Mouse (Mus musculus): ENCODE results near the gene Ccdc173. TPM values are rescaled to one million over a fixed set of nuclear protein-coding genes. Genes with fewer than 3 reads are reported as not detected.

The Ccdc173 gene
- polyA plus RNA-seq, 1 experiment, result 19.2 TPM

DNA sequence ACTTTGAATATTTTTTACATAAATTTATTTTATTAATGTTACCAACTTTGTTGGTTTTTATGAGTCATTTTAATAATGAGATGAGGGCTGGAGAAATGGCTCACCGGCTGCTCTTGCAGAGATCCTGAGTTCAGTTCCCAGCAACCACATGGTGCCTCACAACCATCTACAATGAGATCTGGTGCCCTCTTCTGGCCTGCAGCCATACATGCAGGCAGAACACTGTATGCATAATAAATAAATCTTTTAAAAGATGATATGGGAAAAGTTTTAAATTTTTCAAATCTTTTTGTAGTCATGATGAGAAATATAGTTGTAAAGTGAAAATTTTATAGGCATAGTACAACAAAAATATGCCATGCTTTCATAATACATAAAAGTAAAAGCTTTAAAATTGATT lies 44.3 kb downstream of the Ccdc173 start:
- no peak overlapping the region for H3K4me3 ChIP-seq (ENCODE audit: control insufficient read depth, low read depth, low read length)
- no peak for TF ChIP-seq POLR2A (IDR thresholded peaks at IDR 0.05; ENCODE audit: control insufficient read depth, low read depth, low read length)
- TF ChIP-seq CTCF (IDR thresholded peaks at IDR 0.05; ENCODE audit: control insufficient read depth, insufficient read depth, insufficient replicate concordance, low read depth, low read length), result no peak
- H3K27ac ChIP-seq (ENCODE audit: control insufficient read depth, insufficient read depth, low read depth, low read length), result no peak overlapping the region
- no peaks in the 10 kb centered on the region; the same call in 1 of the 2 replicates for H3K36me3 ChIP-seq (ENCODE audit: control insufficient read depth, insufficient read depth, low read length)
- no peaks in the 10 kb centered on the region for H3K27me3 ChIP-seq (ENCODE audit: control insufficient read depth, insufficient read depth, low read length)
- no peaks in the 10 kb centered on the region for H3K4me1 ChIP-seq (ENCODE audit: control insufficient read depth, insufficient read depth, low read length)

- H3K4me1 ChIP-seq (ENCODE audit: control insufficient read depth, insufficient read depth, low read length), result peaks cover 5% of the 10 kb centered on the region; the same call in 1 of the 2 replicates
- no peaks in the 10 kb centered on the region for H3K27me3 ChIP-seq (ENCODE audit: control insufficient read depth, insufficient read depth, low read length)
- no peak for TF ChIP-seq POLR2A (IDR thresholded peaks at IDR 0.05; ENCODE audit: control insufficient read depth, low read depth, low read length)
- no peak for TF ChIP-seq CTCF (IDR thresholded peaks at IDR 0.05; ENCODE audit: control insufficient read depth, insufficient read depth, insufficient replicate concordance, low read depth, low read length)
- H3K27ac ChIP-seq (ENCODE audit: control insufficient read depth, insufficient read depth, low read depth, low read length), result peak overlapping the region; percentile 99
- H3K36me3 ChIP-seq (ENCODE audit: control insufficient read depth, insufficient read depth, low read length), result no peaks in the 10 kb centered on the region
- peak overlapping the region; percentile 100 for H3K4me3 ChIP-seq (ENCODE audit: control insufficient read depth, low read depth, low read length)
Observed at GRCm38 (mm10) chr2:69723519-69723825, 65.9 kb downstream of the Ccdc173 start.

- Histone ChIP-seq H3K27me3 (ENCODE audit: control insufficient read depth, insufficient read depth, low read length) (no peaks in the 10 kb centered on the region), H3K36me3 (ENCODE audit: control insufficient read depth, insufficient read depth, low read length) (no peaks in the 10 kb centered on the region), H3K27ac (ENCODE audit: control insufficient read depth, insufficient read depth, low read depth, low read length) (peak overlapping the region; percentile 99), H3K4me1 (ENCODE audit: control insufficient read depth, insufficient read depth, low read length) (peaks cover 5% of the 10 kb centered on the region; the same call in 1 of the 2 replicates), H3K4me3 (ENCODE audit: control insufficient read depth, low read depth, low read length) (peak overlapping the region; percentile 100)
- TF ChIP-seq CTCF (IDR thresholded peaks at IDR 0.05; ENCODE audit: control insufficient read depth, insufficient read depth, insufficient replicate concordance, low read depth, low read length) (no peak), POLR2A (IDR thresholded peaks at IDR 0.05; ENCODE audit: control insufficient read depth, low read depth, low read length) (peak; percentile 95)
Observed at GRCm38 (mm10) chr2:69722650-69723518, 66.5 kb downstream of the Ccdc173 start.

DNA sequence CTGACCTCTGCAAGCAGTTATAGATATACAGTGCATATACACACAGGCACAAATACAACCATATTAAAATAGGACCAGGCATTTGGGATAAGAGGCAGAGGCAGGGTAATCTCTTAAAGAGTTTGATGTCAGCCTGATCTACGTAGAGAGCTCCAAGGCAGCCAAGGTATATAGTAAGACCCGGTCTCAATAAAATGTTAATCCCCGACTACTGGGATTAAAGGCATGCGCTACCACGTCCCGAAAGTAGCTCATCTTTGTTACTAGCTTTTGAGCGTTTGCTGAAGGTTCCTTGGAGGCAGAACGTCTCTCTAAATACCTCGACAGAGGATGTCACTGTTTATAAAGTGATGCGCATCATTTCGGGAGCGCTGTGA lies 67.1 kb downstream of the Ccdc173 start, which contains the start of gene Ppig:
Gene Ppig, plus strand, starts transcription at position 273 of the 377 bp plus-strand sequence.
- no peak for TF ChIP-seq CTCF (IDR thresholded peaks at IDR 0.05; ENCODE audit: control insufficient read depth, insufficient read depth, insufficient replicate concordance, low read depth, low read length)
- no peak for TF ChIP-seq POLR2A (IDR thresholded peaks at IDR 0.05; ENCODE audit: control insufficient read depth, low read depth, low read length)
- Histone ChIP-seq H3K4me1 (ENCODE audit: control insufficient read depth, insufficient read depth, low read length) (peaks cover 5% of the 10 kb centered on the region; the same call in 1 of the 2 replicates), H3K27ac (ENCODE audit: control insufficient read depth, insufficient read depth, low read depth, low read length) (peak within 1 kb of the TSS; percentile 99), H3K4me3 (ENCODE audit: control insufficient read depth, low read depth, low read length) (peak within 1 kb of the TSS; percentile 100), H3K27me3 (ENCODE audit: control insufficient read depth, insufficient read depth, low read length) (no peaks in the 10 kb centered on the region), H3K36me3 (ENCODE audit: control insufficient read depth, insufficient read depth, low read length) (no peaks in the 10 kb centered on the region)

GRCm38 (mm10) chr2:69719121-69719520 lies 70.3 kb downstream of the Ccdc173 start:
- Histone ChIP-seq H3K4me3 (ENCODE audit: control insufficient read depth, low read depth, low read length) (no peak overlapping the region), H3K36me3 (ENCODE audit: control insufficient read depth, insufficient read depth, low read length) (no peaks in the 10 kb centered on the region), H3K4me1 (ENCODE audit: control insufficient read depth, insufficient read depth, low read length) (peaks cover 5% of the 10 kb centered on the region; the same call in 1 of the 2 replicates), H3K27ac (ENCODE audit: control insufficient read depth, insufficient read depth, low read depth, low read length) (no peak overlapping the region), H3K27me3 (ENCODE audit: control insufficient read depth, insufficient read depth, low read length) (no peaks in the 10 kb centered on the region)
- no peak for TF ChIP-seq CTCF (IDR thresholded peaks at IDR 0.05; ENCODE audit: control insufficient read depth, insufficient read depth, insufficient replicate concordance, low read depth, low read length)
- TF ChIP-seq POLR2A (IDR thresholded peaks at IDR 0.05; ENCODE audit: control insufficient read depth, low read depth, low read length), result no peak

- no peaks in the 10 kb centered on the region for H3K27me3 ChIP-seq (ENCODE audit: control insufficient read depth, insufficient read depth, low read length)
- H3K27ac ChIP-seq (ENCODE audit: control insufficient read depth, insufficient read depth, low read depth, low read length), result no peak overlapping the region
- H3K4me3 ChIP-seq (ENCODE audit: control insufficient read depth, low read depth, low read length), result no peak overlapping the region
- H3K4me1 ChIP-seq (ENCODE audit: control insufficient read depth, insufficient read depth, low read length), result peaks cover 5% of the 10 kb centered on the region
- H3K36me3 ChIP-seq (ENCODE audit: control insufficient read depth, insufficient read depth, low read length), result no peaks in the 10 kb centered on the region
- TF ChIP-seq POLR2A (IDR thresholded peaks at IDR 0.05; ENCODE audit: control insufficient read depth, low read depth, low read length) (no peak), CTCF (IDR thresholded peaks at IDR 0.05; ENCODE audit: control insufficient read depth, insufficient read depth, insufficient replicate concordance, low read depth, low read length) (no peak)
Observed at GRCm38 (mm10) chr2:69716483-69716882, 72.9 kb downstream of the Ccdc173 start.

- no peaks in the 10 kb centered on the region for H3K27me3 ChIP-seq (ENCODE audit: control insufficient read depth, insufficient read depth, low read length)
- no peaks in the 10 kb centered on the region for H3K36me3 ChIP-seq (ENCODE audit: control insufficient read depth, insufficient read depth, low read length)
- H3K4me3 ChIP-seq (ENCODE audit: control insufficient read depth, low read depth, low read length), result no peak overlapping the region
- peaks cover 5% of the 10 kb centered on the region for H3K4me1 ChIP-seq (ENCODE audit: control insufficient read depth, insufficient read depth, low read length)
- TF ChIP-seq CTCF (IDR thresholded peaks at IDR 0.05; ENCODE audit: control insufficient read depth, insufficient read depth, insufficient replicate concordance, low read depth, low read length) (no peak), POLR2A (IDR thresholded peaks at IDR 0.05; ENCODE audit: control insufficient read depth, low read depth, low read length) (no peak)
- no peak overlapping the region for H3K27ac ChIP-seq (ENCODE audit: control insufficient read depth, insufficient read depth, low read depth, low read length)
Observed at GRCm38 (mm10) chr2:69714126-69714525, 75.2 kb downstream of the Ccdc173 start.
